Mouse (Mus musculus): ENCODE results near the gene Tmem39a. TPM values are rescaled to one million over a fixed set of nuclear protein-coding genes. Genes with fewer than 3 reads are reported as not detected.
A peak's percentile ranks its signal among the peaks of the same experiment; 100 is the strongest.

The Tmem39a gene
- total and polyA plus RNA-seq, 3 experiments: 38.1 to 352 (median 116) TPM

DNA sequence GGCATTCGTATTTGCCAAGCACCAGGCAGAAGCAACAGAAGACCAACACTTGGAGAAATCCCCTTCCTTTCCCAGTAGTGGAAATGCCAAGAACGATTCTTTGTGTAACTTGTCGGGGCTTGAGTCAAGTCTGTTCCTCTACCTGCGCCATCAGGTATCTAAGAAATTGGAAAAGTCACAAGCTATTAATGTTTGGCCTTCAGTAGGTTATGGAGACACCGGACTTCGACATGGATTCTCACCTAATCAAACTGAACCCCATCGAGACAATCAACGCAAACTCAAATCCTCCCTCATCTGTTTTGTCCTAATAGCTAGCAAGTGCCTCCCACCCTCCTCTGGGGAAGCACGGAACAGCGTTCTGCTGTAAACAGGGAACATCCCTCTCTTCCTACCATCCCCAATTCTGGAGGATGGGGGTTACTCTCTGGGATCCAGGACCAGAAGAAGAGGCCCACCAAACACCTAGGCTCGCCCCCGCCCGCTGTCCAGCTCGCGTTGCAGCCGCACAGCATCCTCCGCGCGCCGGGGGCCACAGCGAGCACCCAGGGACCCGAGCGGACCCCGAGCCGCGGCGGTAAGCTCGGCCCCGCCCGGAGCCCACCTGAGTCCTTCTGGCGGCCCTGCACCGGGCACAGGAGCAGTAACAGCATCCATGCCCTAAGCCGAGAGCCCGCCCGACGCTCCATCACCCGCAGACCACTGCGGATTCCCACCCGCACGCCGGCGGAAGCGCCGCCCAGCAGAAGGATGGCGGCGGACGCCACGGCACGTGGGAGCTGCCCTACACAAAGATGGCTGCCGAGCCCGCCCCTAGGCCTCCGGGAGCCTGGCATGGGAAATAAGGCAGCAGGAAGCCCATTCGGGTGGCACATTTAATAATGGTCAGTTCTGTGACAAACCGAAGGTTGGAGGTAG is 8.8 kb upstream of the Tmem39a start, which contains the start of gene Poglut1 (continued):
- TF ChIP-seq POLR2A (IDR thresholded peaks at IDR 0.05; ENCODE audit: control insufficient read depth in 1 of 2, insufficient read depth in 1 of 2, low read depth in 1 of 2, low read length in 2 of 2, poor library complexity in 1 of 2): peak; percentile 82 to 87
- no peak for TF ChIP-seq GATA1 (IDR thresholded peaks at IDR 0.05; ENCODE audit: low read depth, low read length)
- no peak for TF ChIP-seq CTCF (IDR thresholded peaks at IDR 0.05 in 2 of 3, conservative IDR thresholded peaks at IDR 0.05 in 1 of 3; ENCODE audit: control insufficient read depth in 1 of 3, insufficient read depth in 1 of 3, low read depth in 2 of 3, low read length in 3 of 3, poor library complexity in 1 of 3, severe bottlenecking in 1 of 3)
- peak; percentile 53; the same call in 1 of the 2 replicates for TF ChIP-seq NRF1 (IDR thresholded peaks at IDR 0.05; ENCODE audit: insufficient read depth, low read depth, low read length, poor library complexity, severe bottlenecking)
- peak; percentile 82 for TF ChIP-seq ZMIZ1 (IDR thresholded peaks at IDR 0.05; ENCODE audit: low read depth, low read length)

DNA sequence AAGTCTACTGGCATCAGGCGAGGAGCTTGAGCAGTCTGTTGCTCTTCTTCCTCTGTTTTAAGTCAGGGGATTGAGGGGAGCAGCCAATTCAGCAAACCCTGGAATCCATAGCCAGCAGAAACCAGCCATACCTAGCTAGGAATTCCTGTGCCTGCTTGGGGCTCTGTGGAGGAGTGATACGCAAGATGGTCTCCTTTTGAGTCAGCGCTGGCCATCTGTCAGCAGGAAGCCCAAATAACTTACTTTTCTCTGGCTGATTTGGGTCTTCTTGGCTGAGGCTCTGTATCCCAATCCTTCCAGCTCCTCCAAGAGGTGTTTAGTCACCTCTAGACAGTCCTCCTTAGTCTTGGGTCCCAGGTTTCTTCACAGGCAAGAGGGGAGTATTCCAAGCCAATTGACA is 2.5 kb upstream of the Tmem39a start:
- Histone ChIP-seq H3K4me3 (ENCODE audit: control insufficient read depth in 1 of 2, insufficient read depth in 1 of 2, low read depth in 2 of 2, low read length in 2 of 2) (no peak overlapping the region), H3K9me3 (replicated peaks; ENCODE audit: insufficient read depth, low read length) (no peaks in the 10 kb centered on the region), H3K9ac (ENCODE audit: control insufficient read depth, low read depth, low read length, poor library complexity, severe bottlenecking) (no peak overlapping the region), H3K4me1 (ENCODE audit: control insufficient read depth in 1 of 2, insufficient read depth in 2 of 2, low read length in 2 of 2) (no peaks in the 10 kb centered on the region), H3K27me3 (ENCODE audit: control insufficient read depth in 1 of 2, insufficient read depth in 2 of 2, low read length in 2 of 2) (peaks cover 16 to 24% of the 10 kb centered on the region in 2 experiments), H3K79me2 (ENCODE audit: control insufficient read depth, insufficient read depth, low read length, poor library complexity) (no peaks in the 10 kb centered on the region), H3K27ac (ENCODE audit: control insufficient read depth, low read depth, low read length) (no peak overlapping the region), H3K36me3 (ENCODE audit: control insufficient read depth in 1 of 2, insufficient read depth in 2 of 2, low read length in 2 of 2) (no peaks in the 10 kb centered on the region)
- TF ChIP-seq TAL1 (IDR thresholded peaks at IDR 0.05; ENCODE audit: low read length) (no peak), NELFE (IDR thresholded peaks at IDR 0.05; ENCODE audit: low read depth, low read length) (no peak), KAT2A (conservative IDR thresholded peaks at IDR 0.05; ENCODE audit: low read depth, low read length) (no peak), JUND (IDR thresholded peaks at IDR 0.05; ENCODE audit: low read depth, low read length) (no peak), MEF2A (IDR thresholded peaks at IDR 0.05; ENCODE audit: extremely low read depth, insufficient replicate concordance, low read depth, low read length, poor library complexity, severe bottlenecking) (no peak), MAFK (IDR thresholded peaks at IDR 0.05; ENCODE audit: borderline replicate concordance, low read depth, low read length) (no peak), RCOR1 (IDR thresholded peaks at IDR 0.05; ENCODE audit: low read depth, low read length) (no peak), SIN3A (IDR thresholded peaks at IDR 0.05; ENCODE audit: low read length) (no peak), NRF1 (IDR thresholded peaks at IDR 0.05; ENCODE audit: insufficient read depth, low read depth, low read length, poor library complexity, severe bottlenecking) (no peak), CTCF (IDR thresholded peaks at IDR 0.05 in 2 of 3, conservative IDR thresholded peaks at IDR 0.05 in 1 of 3; ENCODE audit: control insufficient read depth in 1 of 3, insufficient read depth in 1 of 3, low read depth in 2 of 3, low read length in 3 of 3, poor library complexity in 1 of 3, severe bottlenecking in 1 of 3) (no peak), ZMIZ1 (IDR thresholded peaks at IDR 0.05; ENCODE audit: low read depth, low read length) (no peak), GABPA (IDR thresholded peaks at IDR 0.05; ENCODE audit: low read depth, low read length) (no peak), MAX (IDR thresholded peaks at IDR 0.05; ENCODE audit: low read length) (no peak), MAZ (IDR thresholded peaks at IDR 0.05; ENCODE audit: low read depth, low read length) (no peak), ZKSCAN1 (IDR thresholded peaks at IDR 0.05; ENCODE audit: low read depth, low read length) (no peak), MXI1 (IDR thresholded peaks at IDR 0.05; ENCODE audit: low read depth, low read length) (no peak)
- DNase-seq (ENCODE audit: low read depth, low spot score): no peak

Data from MEL (cell line).